Mouse (Mus musculus) embryo, embryonic 11 days (tissue): ENCODE data around the gene Lrfn3.

ENCODE experiments used
- DNase-seq: peaks from one replicate; pipeline ENCODE4 v3.0.0-alpha.2; 2015

Lrfn3 gene

GRCm38 (mm10) chr7:30339432-30340109 is 23.0 kb downstream of the Lrfn3 start:
- DNase-seq = no peak

- DNase-seq = peak; percentile 90
Observed at GRCm38 (mm10) chr7:30336384-30336783, 26.2 kb downstream of the Lrfn3 start.

- no peak for DNase-seq
Observed at GRCm38 (mm10) chr7:30335688-30336087, 26.9 kb downstream of the Lrfn3 start.

GRCm38 (mm10) chr7:30334563-30334962 is 28.0 kb downstream of the Lrfn3 start:
- DNase-seq = no peak

- no peak for DNase-seq
Observed at GRCm38 (mm10) chr7:30333436-30333835, 29.1 kb downstream of the Lrfn3 start.

GRCm38 (mm10) chr7:30332622-30333259 is 29.8 kb downstream of the Lrfn3 start:
- DNase-seq = no peak

GRCm38 (mm10) chr7:30331887-30332286 is 30.7 kb downstream of the Lrfn3 start:
- peak; percentile 94 for DNase-seq

- DNase-seq = no peak
Observed at GRCm38 (mm10) chr7:30328379-30328778, 34.2 kb downstream of the Lrfn3 start.

GRCm38 (mm10) chr7:30327140-30327539 is 35.4 kb downstream of the Lrfn3 start:
- DNase-seq = no peak

GRCm38 (mm10) chr7:30326427-30326826 is 36.1 kb downstream of the Lrfn3 start:
- DNase-seq = no peak

- DNase-seq = peak; percentile 37
Observed at GRCm38 (mm10) chr7:30325364-30325763, 37.2 kb downstream of the Lrfn3 start.

- DNase-seq = no peak
Observed at GRCm38 (mm10) chr7:30324300-30324944, 38.1 kb downstream of the Lrfn3 start.

GRCm38 (mm10) chr7:30323795-30324194 is 38.8 kb downstream of the Lrfn3 start, which contains the start of gene Sdhaf1:
Sdhaf1 (minus strand) TSS chr7:30323895.
- no peak for DNase-seq

GRCm38 (mm10) chr7:30322865-30323264 is 39.7 kb downstream of the Lrfn3 start:
- DNase-seq = no peak

- peak; percentile 98 for DNase-seq
Observed at GRCm38 (mm10) chr7:30322285-30322667, 40.3 kb downstream of the Lrfn3 start.

GRCm38 (mm10) chr7:30321539-30322284 is 40.9 kb downstream of the Lrfn3 start, which contains the start of gene E130208F15Rik:
E130208F15Rik (plus strand) TSS chr7:30321740.
- DNase-seq = peak; percentile 75

- DNase-seq = no peak
Observed at GRCm38 (mm10) chr7:30320946-30321345, 41.6 kb downstream of the Lrfn3 start.

GRCm38 (mm10) chr7:30318142-30318541 is 44.4 kb downstream of the Lrfn3 start:
- no peak for DNase-seq

- no peak for DNase-seq
Observed at GRCm38 (mm10) chr7:30315559-30316529, 46.7 kb downstream of the Lrfn3 start.

GRCm38 (mm10) chr7:30314721-30315155 is 47.8 kb downstream of the Lrfn3 start, which contains the start of gene Syne4:
Syne4 (plus strand) TSS chr7:30314807.
- DNase-seq = peak; percentile 80

GRCm38 (mm10) chr7:30313666-30314320 is 48.8 kb downstream of the Lrfn3 start:
- DNase-seq = no peak
